Mouse (Mus musculus) macrophage (primary cell): Measurements from ENCODE around the gene Anks1. TPM values are rescaled to one million over a fixed set of nuclear protein-coding genes. Genes with fewer than 3 reads are reported as not detected.

ENCODE experiments used
- H3K27ac ChIP-seq: fragments of 350-480 bp; formaldehyde crosslinking; 2 replicates; pipeline ENCODE4 v1.9.0; 2021
- H3K36me3 ChIP-seq: fragments of 350-480 bp; formaldehyde crosslinking; 2 replicates; pipeline ENCODE4 v1.9.0; 2021; ENCODE audit errors: inconsistent target
- H3K4me3 ChIP-seq: fragments of 350-480 bp; formaldehyde crosslinking; 2 replicates; pipeline ENCODE4 v1.9.0; 2021; ENCODE audit errors: inconsistent target
- H3K79me2 ChIP-seq: fragments of 350-480 bp; formaldehyde crosslinking; 2 replicates; pipeline ENCODE4 v1.9.0; 2021; ENCODE audit errors: inconsistent target
- WGBS: methylation state at CpG from one replicate; pipeline ENCODE4 v1.1.7; 2026; ENCODE audit warnings: inconsistent platforms; ENCODE audit not compliant: missing documents; 5-methylcytosine and 5-hydroxymethylcytosine counted together
- polyA plus RNA-seq: library from polyadenylated mRNA; stranded (reverse); fragments of 250-400 nt; gene quantifications from 3 replicates; pipeline ENCODE4 v1.2.4, GENCODE M21; 2018; ENCODE audit warnings: inconsistent platforms

Gene Anks1
- polyA plus RNA-seq, 1 experiment from 2014 or later, result 12.3 TPM

- 89% methylated on average over 21 of the region's 21 CpGs for WGBS
- H3K27ac ChIP-seq, result no peak overlapping the region
- peaks cover 70% of the 10 kb centered on the region for H3K79me2 ChIP-seq
- peaks cover 20% of the 10 kb centered on the region; the same call in 1 of the 2 replicates for H3K36me3 ChIP-seq
- H3K4me3 ChIP-seq, result no peak overlapping the region
These were observed 110.9 kb downstream of the Anks1 start for GRCm38 (mm10) chr17:28019785-28020696.

GRCm38 (mm10) chr17:28021911-28022310, 112.8 kb downstream of the Anks1 start:
- peaks cover 20% of the 10 kb centered on the region; the same call in 1 of the 2 replicates for H3K36me3 ChIP-seq
- no peak overlapping the region for H3K4me3 ChIP-seq
- no peak overlapping the region for H3K27ac ChIP-seq
- 97% methylated on average over 9 of the region's 10 CpGs for WGBS
- H3K79me2 ChIP-seq, result peaks cover 60% of the 10 kb centered on the region

GRCm38 (mm10) chr17:28022854-28023655, 113.9 kb downstream of the Anks1 start:
- Histone ChIP-seq H3K36me3 (peaks cover 18% of the 10 kb centered on the region; the same call in 1 of the 2 replicates), H3K79me2 (peaks cover 49% of the 10 kb centered on the region; the same call in 1 of the 2 replicates), H3K27ac (no peak overlapping the region), H3K4me3 (no peak overlapping the region)
- 90% methylated on average over 22 of the region's 22 CpGs for WGBS

- WGBS, result 83% methylated on average over 5 of the region's 5 CpGs
- Histone ChIP-seq H3K79me2 (peaks cover 24% of the 10 kb centered on the region; the same call in 1 of the 2 replicates), H3K4me3 (no peak overlapping the region), H3K27ac (no peak overlapping the region), H3K36me3 (peaks cover 12% of the 10 kb centered on the region; the same call in 1 of the 2 replicates)
These were observed 116.4 kb downstream of the Anks1 start for GRCm38 (mm10) chr17:28025541-28025961.

GRCm38 (mm10) chr17:28026111-28026872, 117.2 kb downstream of the Anks1 start:
- H3K79me2 ChIP-seq, result peaks cover 17% of the 10 kb centered on the region; the same call in 1 of the 2 replicates
- peaks cover 12% of the 10 kb centered on the region; the same call in 1 of the 2 replicates for H3K36me3 ChIP-seq
- no peak overlapping the region for H3K4me3 ChIP-seq
- no peak overlapping the region for H3K27ac ChIP-seq
- 60% methylated on average over 12 of the region's 14 CpGs for WGBS

GRCm38 (mm10) chr17:28027197-28027596, 118.1 kb downstream of the Anks1 start:
- H3K27ac ChIP-seq, result no peak overlapping the region
- H3K36me3 ChIP-seq, result peaks cover 15% of the 10 kb centered on the region; the same call in 1 of the 2 replicates
- 91% methylated on average over 6 of the region's 6 CpGs for WGBS
- H3K4me3 ChIP-seq, result no peak overlapping the region
- H3K79me2 ChIP-seq, result peaks cover 10% of the 10 kb centered on the region; the same call in 1 of the 2 replicates

GRCm38 (mm10) chr17:28028236-28028635, 119.1 kb downstream of the Anks1 start:
- Histone ChIP-seq H3K36me3 (peaks cover 14% of the 10 kb centered on the region; the same call in 1 of the 2 replicates), H3K27ac (no peak overlapping the region)
- WGBS, result 95% methylated on average over 10 of the region's 10 CpGs

GRCm38 (mm10) chr17:28029308-28029707, 120.2 kb downstream of the Anks1 start:
- Histone ChIP-seq H3K27ac (no peak overlapping the region), H3K79me2 (no peaks in the 10 kb centered on the region; the same call in 1 of the 2 replicates), H3K36me3 (peaks cover 14% of the 10 kb centered on the region; the same call in 1 of the 2 replicates), H3K4me3 (no peak overlapping the region)
- 92% methylated on average over 2 of the region's 2 CpGs for WGBS

More at GRCm38 (mm10) chr17:28028236-28028635, 119.1 kb downstream of the Anks1 start:
- Histone ChIP-seq H3K79me2 (peaks cover 2% of the 10 kb centered on the region; the same call in 1 of the 2 replicates), H3K4me3 (no peak overlapping the region)

GRCm38 (mm10) chr17:28030446-28030845, 121.3 kb downstream of the Anks1 start:
- Histone ChIP-seq H3K79me2 (no peaks in the 10 kb centered on the region; the same call in 1 of the 2 replicates), H3K4me3 (no peak overlapping the region), H3K36me3 (peaks cover 14% of the 10 kb centered on the region; the same call in 1 of the 2 replicates), H3K27ac (no peak overlapping the region)
- 91% methylated on average over 10 of the region's 10 CpGs for WGBS

GRCm38 (mm10) chr17:28031281-28031941, 122.3 kb downstream of the Anks1 start:
- no peak overlapping the region for H3K27ac ChIP-seq
- H3K36me3 ChIP-seq, result peaks cover 18% of the 10 kb centered on the region; the same call in 1 of the 2 replicates
- H3K79me2 ChIP-seq, result no peaks in the 10 kb centered on the region; the same call in 1 of the 2 replicates
- no peak overlapping the region for H3K4me3 ChIP-seq
- 65% methylated on average over 9 of the region's 9 CpGs for WGBS

- H3K36me3 ChIP-seq, result peaks cover 20% of the 10 kb centered on the region; the same call in 1 of the 2 replicates
- WGBS, result 91% methylated on average over 9 of the region's 10 CpGs
- H3K27ac ChIP-seq, result no peak overlapping the region
- no peak overlapping the region for H3K4me3 ChIP-seq
- H3K79me2 ChIP-seq, result no peaks in the 10 kb centered on the region; the same call in 1 of the 2 replicates
These were observed 123.1 kb downstream of the Anks1 start for GRCm38 (mm10) chr17:28032219-28032618.

- Histone ChIP-seq H3K79me2 (no peaks in the 10 kb centered on the region; the same call in 1 of the 2 replicates), H3K36me3 (peaks cover 20% of the 10 kb centered on the region; the same call in 1 of the 2 replicates), H3K27ac (no peak overlapping the region), H3K4me3 (no peak overlapping the region)
- 92% methylated on average over 2 of the region's 3 CpGs for WGBS
These were observed 124.0 kb downstream of the Anks1 start for GRCm38 (mm10) chr17:28033046-28033580.

- Histone ChIP-seq H3K36me3 (peaks cover 34% of the 10 kb centered on the region; the same call in 1 of the 2 replicates), H3K27ac (no peak overlapping the region), H3K4me3 (no peak overlapping the region), H3K79me2 (no peaks in the 10 kb centered on the region; the same call in 1 of the 2 replicates)
- WGBS, result 89% methylated on average over 8 of the region's 8 CpGs
These were observed 125.9 kb downstream of the Anks1 start for GRCm38 (mm10) chr17:28034986-28035385.
